Mouse (Mus musculus): ENCODE measurements around the gene Kcng3. TPM values are rescaled to one million over a fixed set of nuclear protein-coding genes. Genes with fewer than 3 reads are reported as not detected.
A peak's percentile ranks its signal among the peaks of the same experiment; 100 is the strongest.

Kcng3 gene
- total RNA-seq, 4 experiments from 2014 or later, result 11.2 to 13.0 (median 11.9) TPM

- peak in 1 of 2 experiments; percentile 30 for DNase-seq (ENCODE audit: low spot score in 2 of 2)
These were observed 662 bp downstream of the Kcng3 start for GRCm38 (mm10) chr17:83630787-83631678.

GRCm38 (mm10) chr17:83613907-83614306 lies 17.8 kb downstream of the Kcng3 start:
- DNase-seq (ENCODE audit: low spot score in 2 of 2), result no peak

GRCm38 (mm10) chr17:83609532-83609931 lies 22.2 kb downstream of the Kcng3 start:
- no peak for DNase-seq (ENCODE audit: low spot score in 2 of 2)

- peak in 1 of 2 experiments; percentile 45 for DNase-seq (ENCODE audit: low spot score in 2 of 2)
These were observed 30.7 kb downstream of the Kcng3 start for GRCm38 (mm10) chr17:83600976-83601375.

GRCm38 (mm10) chr17:83595966-83596365 lies 35.7 kb downstream of the Kcng3 start:
- DNase-seq (ENCODE audit: low spot score in 2 of 2), result no peak

GRCm38 (mm10) chr17:83594526-83594925 lies 37.2 kb downstream of the Kcng3 start:
- no peak for DNase-seq (ENCODE audit: low spot score in 2 of 2)

- no peak for DNase-seq (ENCODE audit: low spot score in 2 of 2)
These were observed 38.3 kb downstream of the Kcng3 start for GRCm38 (mm10) chr17:83593396-83593795.

- no peak for DNase-seq (ENCODE audit: low spot score in 2 of 2)
These were observed 42.9 kb downstream of the Kcng3 start for GRCm38 (mm10) chr17:83588663-83589341.

- peak; percentile 10 to 79 for DNase-seq (ENCODE audit: low spot score in 2 of 2)
These were observed 44.0 kb downstream of the Kcng3 start for GRCm38 (mm10) chr17:83587731-83588130.

GRCm38 (mm10) chr17:83582585-83582984 lies 49.1 kb downstream of the Kcng3 start:
- DNase-seq (ENCODE audit: low spot score in 2 of 2), result no peak

GRCm38 (mm10) chr17:83580734-83581133 lies 51.0 kb downstream of the Kcng3 start:
- DNase-seq (ENCODE audit: low spot score in 2 of 2), result no peak

- DNase-seq (ENCODE audit: low spot score in 2 of 2), result no peak
These were observed 54.8 kb downstream of the Kcng3 start for GRCm38 (mm10) chr17:83576810-83577371.

- no peak for DNase-seq (ENCODE audit: low spot score in 2 of 2)
These were observed 57.1 kb downstream of the Kcng3 start for GRCm38 (mm10) chr17:83574615-83575014.

GRCm38 (mm10) chr17:83573128-83573527 lies 58.6 kb downstream of the Kcng3 start:
- no peak for DNase-seq (ENCODE audit: low spot score in 2 of 2)

- no peak for DNase-seq (ENCODE audit: low spot score in 2 of 2)
These were observed 59.3 kb downstream of the Kcng3 start for GRCm38 (mm10) chr17:83572366-83572765.

- no peak for DNase-seq (ENCODE audit: low spot score in 2 of 2)
These were observed 64.3 kb downstream of the Kcng3 start for GRCm38 (mm10) chr17:83567375-83567774.

GRCm38 (mm10) chr17:83565506-83565905 lies 66.2 kb downstream of the Kcng3 start:
- DNase-seq (ENCODE audit: low spot score in 2 of 2), result no peak

- DNase-seq (ENCODE audit: low spot score in 2 of 2), result no peak
These were observed 67.4 kb downstream of the Kcng3 start for GRCm38 (mm10) chr17:83564119-83564820.

GRCm38 (mm10) chr17:83563703-83564111 lies 68.0 kb downstream of the Kcng3 start:
- DNase-seq (ENCODE audit: low spot score in 2 of 2), result peak in 1 of 2 experiments; percentile 28

- no peak for DNase-seq (ENCODE audit: low spot score in 2 of 2)
These were observed 69.3 kb downstream of the Kcng3 start for GRCm38 (mm10) chr17:83562153-83563010.

Data from left cerebral cortex, adult 8-10 months (tissue).